Mouse (Mus musculus) regulatory T cell (primary cell): ENCODE measurements at regions not wholly inside any gene's neighbourhood (a gene's known extent, or its start where the extent isn't known, plus 50 kb on each side); places are given as distances from the start of the nearest gene placed in this dataset.

Experiments
- in situ Hi-C: fragments of 300-600 bp; cut with MboI, MseI; formaldehyde crosslinking; loops from one replicate; pipeline ENCODE4 v1.15.1; 2025; ENCODE audit warnings: high pct_unique_total_duplicates

GRCm38 (mm10) chr14:48054719-48055118, 65.9 kb upstream of the Peli2 start:
- in situ Hi-C loops = no loop called here

GRCm38 (mm10) chr14:48055861-48056260, 64.8 kb upstream of the Peli2 start:
- in situ Hi-C loops = no loop called here

GRCm38 (mm10) chr14:48058234-48058868, 62.3 kb upstream of the Peli2 start:
- in situ Hi-C loops = no loop called here

GRCm38 (mm10) chr14:48059664-48060455, 60.8 kb upstream of the Peli2 start:
- in situ Hi-C loops = no loop called here

- in situ Hi-C loops = no loop called here
Measured at GRCm38 (mm10) chr14:48068641-48069040, 52.0 kb upstream of the Peli2 start.
